Mouse (Mus musculus) MEL (cell line): ENCODE measurements at regions not wholly inside any gene's neighbourhood (a gene's known extent, or its start where the extent isn't known, plus 50 kb on each side); places are given as distances from the start of the nearest gene placed in this dataset.

ENCODE experiments used
- BHLHE40 ChIP-seq: IDR thresholded peaks from 2 replicates; pipeline ENCODE4 v1.6.1; 2012; ENCODE audit warnings: low read depth, mild to moderate bottlenecking, inconsistent platforms, low read length, improper control_type of control experiment, borderline replicate concordance
- CTCF ChIP-seq, 3 experiments: IDR thresholded peaks in 2 of 3; conservative IDR thresholded peaks in 1 of 3; 2 replicates each; pipeline ENCODE4 v1.5.1; 2011 to 2012; ENCODE audit warnings: low read length in 3 of 3, low read depth in 2 of 3, mild to moderate bottlenecking in 2 of 3, improper control_type of control experiment in 1 of 3, inconsistent platforms in 1 of 3, mixed read lengths in 1 of 3, moderate library complexity in 1 of 3; ENCODE audit not compliant: control insufficient read depth in 1 of 3, insufficient read depth in 1 of 3, poor library complexity in 1 of 3, severe bottlenecking in 1 of 3
- ELF1 ChIP-seq: IDR thresholded peaks from 2 replicates; pipeline ENCODE4 v1.6.1; 2014; ENCODE audit warnings: low read depth, mild to moderate bottlenecking, inconsistent platforms, low read length, improper control_type of control experiment, moderate library complexity
- EP300 ChIP-seq, 2 experiments: IDR thresholded peaks; 2 replicates each; pipeline ENCODE4 v1.6.1; 2011; ENCODE audit warnings: improper control_type of control experiment in 2 of 2, low read length in 2 of 2, low read depth in 1 of 2, mild to moderate bottlenecking in 1 of 2
- GATA1 ChIP-seq: IDR thresholded peaks from 2 replicates; pipeline ENCODE4 v1.6.1; 2011; ENCODE audit warnings: low read depth, low read length, improper control_type of control experiment
- MAX ChIP-seq: IDR thresholded peaks from 2 replicates; pipeline ENCODE4 v1.6.1; 2011; ENCODE audit warnings: low read length, improper control_type of control experiment
- POLR2A ChIP-seq, 2 experiments: IDR thresholded peaks; 2 replicates each; pipeline ENCODE4 v1.6.1; 2011 to 2012; ENCODE audit warnings: low read length in 2 of 2, mild to moderate bottlenecking in 2 of 2, control low read depth in 1 of 2, improper control_type of control experiment in 1 of 2, low read depth in 1 of 2, moderate library complexity in 1 of 2; ENCODE audit not compliant: control insufficient read depth in 1 of 2, insufficient read depth in 1 of 2, poor library complexity in 1 of 2
- RAD21 ChIP-seq: IDR thresholded peaks from 2 replicates; pipeline ENCODE4 v1.6.1; 2011; ENCODE audit warnings: mild to moderate bottlenecking, low read depth, low read length, improper control_type of control experiment
- ZC3H11A ChIP-seq: IDR thresholded peaks from 2 replicates; pipeline ENCODE4 v1.6.1; 2012; ENCODE audit warnings: low read depth, mild to moderate bottlenecking, inconsistent platforms, low read length, improper control_type of control experiment
- ZKSCAN1 ChIP-seq: IDR thresholded peaks from 2 replicates; pipeline ENCODE4 v1.6.1; 2012; ENCODE audit warnings: low read depth, mild to moderate bottlenecking, inconsistent platforms, low read length, improper control_type of control experiment, moderate library complexity
- ZMIZ1 ChIP-seq: IDR thresholded peaks from 2 replicates; pipeline ENCODE4 v1.6.1; 2012; ENCODE audit warnings: low read depth, mild to moderate bottlenecking, inconsistent platforms, low read length, improper control_type of control experiment, moderate library complexity
- ZNF384 ChIP-seq: IDR thresholded peaks from 2 replicates; pipeline ENCODE4 v1.6.1; 2012; ENCODE audit warnings: low read depth, mild to moderate bottlenecking, inconsistent platforms, low read length, improper control_type of control experiment

- no peak for TF ChIP-seq ZMIZ1
- no peak for TF ChIP-seq BHLHE40
- no peak for TF ChIP-seq POLR2A (IDR thresholded peaks at IDR 0.05; ENCODE audit: control insufficient read depth in 1 of 2, insufficient read depth in 1 of 2, low read depth in 1 of 2, low read length in 2 of 2, poor library complexity in 1 of 2)
- TF ChIP-seq EP300 (IDR thresholded peaks at IDR 0.05; ENCODE audit: low read depth in 1 of 2, low read length in 2 of 2): no peak
- TF ChIP-seq CTCF (IDR thresholded peaks at IDR 0.05 in 2 of 3, conservative IDR thresholded peaks at IDR 0.05 in 1 of 3; ENCODE audit: control insufficient read depth in 1 of 3, insufficient read depth in 1 of 3, low read depth in 2 of 3, low read length in 3 of 3, poor library complexity in 1 of 3, severe bottlenecking in 1 of 3): no peak
- TF ChIP-seq ZKSCAN1: no peak
- no peak for TF ChIP-seq ZC3H11A
- TF ChIP-seq ELF1: no peak
- TF ChIP-seq MAX: no peak
- no peak for TF ChIP-seq GATA1
- no peak for TF ChIP-seq ZNF384
- no peak for TF ChIP-seq RAD21
Measured at GRCm38 (mm10) chr15:8882880-8883539, 84.7 kb upstream of the Ranbp3l start.
